Mouse (Mus musculus): ENCODE measurements at regions not wholly inside any gene's neighbourhood (a gene's known extent, or its start where the extent isn't known, plus 50 kb on each side); places are given as distances from the start of the nearest gene placed in this dataset.

DNA sequence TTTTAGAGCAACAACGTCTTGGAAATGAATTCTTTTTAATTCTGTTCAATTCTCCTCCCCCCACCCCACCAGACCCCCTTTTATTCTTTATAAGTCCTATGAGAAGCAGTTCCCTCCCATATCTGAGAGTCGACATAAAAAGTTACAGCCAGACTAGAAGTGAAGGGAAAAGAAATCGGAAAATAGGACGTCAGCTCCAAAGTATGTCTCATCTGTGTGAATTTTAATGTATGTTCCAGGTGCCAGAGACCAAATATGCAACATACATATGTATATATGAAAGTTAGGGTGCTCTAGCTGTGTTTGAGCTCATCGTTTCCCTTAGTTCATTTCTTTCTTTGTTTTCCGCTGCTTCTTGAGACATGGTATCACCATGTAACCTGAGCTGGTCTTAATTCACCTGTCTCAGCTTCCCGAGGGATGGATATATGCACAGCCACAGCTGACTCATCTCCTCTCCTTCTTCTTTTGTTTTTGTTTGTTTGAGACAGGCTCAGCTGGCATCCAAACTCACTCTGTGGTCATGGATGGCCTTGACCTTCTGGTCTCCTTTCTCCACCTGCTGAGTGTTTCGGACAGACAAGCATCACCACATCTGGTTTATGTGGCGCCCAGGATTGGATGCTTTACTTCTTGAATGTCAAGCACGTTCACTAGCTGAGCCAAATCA is 78.8 kb upstream of the Pias1 start:
- TF ChIP-seq MYOD1 (IDR thresholded peaks at IDR 0.05; ENCODE audit: control insufficient read depth in 1 of 3, insufficient read length in 2 of 3, low read depth in 2 of 3) (peak in 2 of 3 experiments; percentile 51 to 72), MYOG (IDR thresholded peaks at IDR 0.05; ENCODE audit: control insufficient read depth in 1 of 3, insufficient read depth in 1 of 3, insufficient read length in 2 of 3, low read depth in 2 of 3) (peak in 1 of 3 experiments; percentile 8), SRF (IDR thresholded peaks at IDR 0.05; ENCODE audit: control insufficient read depth, insufficient read length, low read depth) (no peak)
- no peak overlapping the region for H3ac ChIP-seq (ENCODE audit: control insufficient read depth, insufficient read length)
- H3K36me3 ChIP-seq (ENCODE audit: control insufficient read depth, insufficient read depth), result no peaks in the 10 kb centered on the region
- H3K4me2 ChIP-seq (ENCODE audit: low read depth), result no peak overlapping the region
- no peaks in the 10 kb centered on the region for H3K79me2 ChIP-seq (ENCODE audit: control insufficient read depth, insufficient read depth)
- no peaks in the 10 kb centered on the region for H3K27me3 ChIP-seq (ENCODE audit: control insufficient read depth, insufficient read depth, insufficient read length)
- no peak overlapping the region for H3K4me3 ChIP-seq

GRCm38 (mm10) chr9:63063525-63063924 is 75.8 kb upstream of the Pias1 start:
- H3K4me2 ChIP-seq (ENCODE audit: low read depth), result no peak overlapping the region
- TF ChIP-seq SRF (IDR thresholded peaks at IDR 0.05; ENCODE audit: control insufficient read depth, insufficient read length, low read depth) (no peak), MYOD1 (IDR thresholded peaks at IDR 0.05; ENCODE audit: control insufficient read depth in 1 of 3, insufficient read length in 2 of 3, low read depth in 2 of 3) (no peak), MYOG (IDR thresholded peaks at IDR 0.05; ENCODE audit: control insufficient read depth in 1 of 3, insufficient read depth in 1 of 3, insufficient read length in 2 of 3, low read depth in 2 of 3) (no peak), CEBPB (IDR thresholded peaks at IDR 0.05; ENCODE audit: insufficient read depth, poor library complexity, severe bottlenecking) (no peak), POLR2AphosphoS2 (IDR thresholded peaks at IDR 0.05; ENCODE audit: insufficient read length, low read depth) (no peak), POLR2A (IDR thresholded peaks at IDR 0.05; ENCODE audit: insufficient read length, low read depth) (no peak), REST (IDR thresholded peaks at IDR 0.05; ENCODE audit: insufficient read depth, insufficient read length) (no peak), MAX (IDR thresholded peaks at IDR 0.05; ENCODE audit: low read depth) (no peak), TCF3 (IDR thresholded peaks at IDR 0.05; ENCODE audit: insufficient read length, low read depth) (no peak), USF1 (IDR thresholded peaks at IDR 0.05; ENCODE audit: low read depth) (no peak), TCF12 (IDR thresholded peaks at IDR 0.05; ENCODE audit: insufficient read depth, poor library complexity, severe bottlenecking) (no peak), E2F4 (IDR thresholded peaks at IDR 0.05; ENCODE audit: insufficient read depth) (no peak)
- no peaks in the 10 kb centered on the region for H3K79me2 ChIP-seq (ENCODE audit: control insufficient read depth, insufficient read depth)
- no peaks in the 10 kb centered on the region for H3K27me3 ChIP-seq (ENCODE audit: control insufficient read depth, insufficient read depth, insufficient read length)
- H3ac ChIP-seq (ENCODE audit: control insufficient read depth, insufficient read length), result no peak overlapping the region
- H3K36me3 ChIP-seq (ENCODE audit: control insufficient read depth, insufficient read depth), result no peaks in the 10 kb centered on the region
- H3K4me3 ChIP-seq, result no peak overlapping the region

DNA sequence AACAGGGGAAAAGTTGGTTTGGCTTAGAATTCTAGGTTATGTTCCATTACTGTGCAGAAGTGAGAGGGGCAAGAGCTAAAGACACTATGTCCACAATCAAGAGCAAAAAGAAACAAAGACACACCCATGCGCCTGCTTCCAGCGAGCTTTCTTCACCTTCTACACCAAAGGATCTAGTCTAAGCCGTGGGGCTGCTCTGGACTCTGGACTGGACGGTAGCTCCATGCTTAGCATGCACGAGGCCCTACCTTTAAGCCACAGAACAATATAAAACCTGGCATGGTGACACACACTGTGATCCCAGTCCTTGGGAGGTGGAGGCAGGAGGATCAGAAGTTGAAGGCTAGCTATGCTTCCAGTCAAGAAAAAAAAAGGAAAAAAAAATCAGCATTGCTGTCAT is 73.0 kb upstream of the Pias1 start:
- TF ChIP-seq MYOD1 (IDR thresholded peaks at IDR 0.05; ENCODE audit: control insufficient read depth in 1 of 3, insufficient read length in 2 of 3, low read depth in 2 of 3) (no peak), TCF3 (IDR thresholded peaks at IDR 0.05; ENCODE audit: insufficient read length, low read depth) (no peak), TCF12 (IDR thresholded peaks at IDR 0.05; ENCODE audit: insufficient read depth, poor library complexity, severe bottlenecking) (no peak), REST (IDR thresholded peaks at IDR 0.05; ENCODE audit: insufficient read depth, insufficient read length) (no peak), USF1 (IDR thresholded peaks at IDR 0.05; ENCODE audit: low read depth) (no peak), MYOG (IDR thresholded peaks at IDR 0.05; ENCODE audit: control insufficient read depth in 1 of 3, insufficient read depth in 1 of 3, insufficient read length in 2 of 3, low read depth in 2 of 3) (no peak), MAX (IDR thresholded peaks at IDR 0.05; ENCODE audit: low read depth) (no peak)
- Histone ChIP-seq H3K79me2 (ENCODE audit: control insufficient read depth, insufficient read depth) (no peaks in the 10 kb centered on the region), H3K4me3 (no peak overlapping the region), H3K4me2 (ENCODE audit: low read depth) (no peak overlapping the region), H3ac (ENCODE audit: control insufficient read depth, insufficient read length) (no peak overlapping the region), H3K36me3 (ENCODE audit: control insufficient read depth, insufficient read depth) (no peaks in the 10 kb centered on the region), H3K27me3 (ENCODE audit: control insufficient read depth, insufficient read depth, insufficient read length) (no peaks in the 10 kb centered on the region)

DNA sequence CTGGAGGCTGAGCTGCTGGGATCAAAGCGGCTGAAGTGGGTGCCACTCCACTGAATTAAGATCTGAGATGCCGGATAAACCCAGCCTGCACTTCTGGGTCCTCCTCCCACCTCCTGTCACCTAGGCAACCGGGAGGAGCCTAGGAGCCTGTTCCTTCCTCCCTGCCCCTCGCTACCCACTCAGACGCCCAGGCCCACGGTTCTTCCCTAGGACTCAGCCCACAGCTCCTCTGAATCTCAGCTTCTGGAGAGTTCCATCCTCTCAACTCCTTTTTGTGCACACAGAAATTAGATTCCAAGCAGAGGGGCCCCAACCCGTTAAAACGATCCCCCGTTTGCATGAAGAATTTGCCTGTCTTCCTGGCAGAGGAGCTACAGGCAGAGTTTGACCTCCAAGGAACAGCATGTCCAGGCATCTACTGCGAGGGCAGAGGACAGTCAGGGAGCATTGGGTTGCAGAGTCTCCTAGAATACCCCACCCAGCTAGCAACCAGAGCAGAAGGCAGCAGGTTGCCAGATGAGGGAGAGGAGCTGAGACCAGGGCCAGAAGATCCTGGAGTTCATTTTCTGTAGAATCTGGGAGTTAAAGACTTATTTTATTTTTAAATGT is 71.6 kb upstream of the Pias1 start:
- H3K36me3 ChIP-seq (ENCODE audit: control insufficient read depth, insufficient read depth), result no peaks in the 10 kb centered on the region
- no peak for TF ChIP-seq TCF12 (IDR thresholded peaks at IDR 0.05; ENCODE audit: insufficient read depth, poor library complexity, severe bottlenecking)
- no peak for TF ChIP-seq MAX (IDR thresholded peaks at IDR 0.05; ENCODE audit: low read depth)
- TF ChIP-seq USF1 (IDR thresholded peaks at IDR 0.05; ENCODE audit: low read depth), result no peak
- peak overlapping the region; percentile 50 for H3K4me2 ChIP-seq (ENCODE audit: low read depth)
- H3K4me3 ChIP-seq, result no peak overlapping the region
- no peak overlapping the region for H3ac ChIP-seq (ENCODE audit: control insufficient read depth, insufficient read length)
- H3K27me3 ChIP-seq (ENCODE audit: control insufficient read depth, insufficient read depth, insufficient read length), result no peaks in the 10 kb centered on the region
- H3K79me2 ChIP-seq (ENCODE audit: control insufficient read depth, insufficient read depth), result no peaks in the 10 kb centered on the region

GRCm38 (mm10) chr9:63058506-63059233 is 70.9 kb upstream of the Pias1 start:
- Histone ChIP-seq H3K4me2 (ENCODE audit: low read depth) (peak overlapping the region; percentile 50), H3K36me3 (ENCODE audit: control insufficient read depth, insufficient read depth) (no peaks in the 10 kb centered on the region), H3K27me3 (ENCODE audit: control insufficient read depth, insufficient read depth, insufficient read length) (no peaks in the 10 kb centered on the region), H3ac (ENCODE audit: control insufficient read depth, insufficient read length) (no peak overlapping the region), H3K4me3 (no peak overlapping the region), H3K79me2 (ENCODE audit: control insufficient read depth, insufficient read depth) (no peaks in the 10 kb centered on the region)
- TF ChIP-seq MYOD1 (IDR thresholded peaks at IDR 0.05; ENCODE audit: control insufficient read depth in 1 of 3, insufficient read length in 2 of 3, low read depth in 2 of 3), result no peak
- TF ChIP-seq POLR2A (IDR thresholded peaks at IDR 0.05; ENCODE audit: insufficient read length, low read depth), result no peak
- no peak for TF ChIP-seq TCF12 (IDR thresholded peaks at IDR 0.05; ENCODE audit: insufficient read depth, poor library complexity, severe bottlenecking)
- no peak for TF ChIP-seq REST (IDR thresholded peaks at IDR 0.05; ENCODE audit: insufficient read depth, insufficient read length)
- TF ChIP-seq MYOG (IDR thresholded peaks at IDR 0.05; ENCODE audit: control insufficient read depth in 1 of 3, insufficient read depth in 1 of 3, insufficient read length in 2 of 3, low read depth in 2 of 3), result no peak
- no peak for TF ChIP-seq CEBPB (IDR thresholded peaks at IDR 0.05; ENCODE audit: insufficient read depth, poor library complexity, severe bottlenecking)
- no peak for TF ChIP-seq TCF3 (IDR thresholded peaks at IDR 0.05; ENCODE audit: insufficient read length, low read depth)
- TF ChIP-seq POLR2AphosphoS2 (IDR thresholded peaks at IDR 0.05; ENCODE audit: insufficient read length, low read depth), result no peak
- TF ChIP-seq USF1 (IDR thresholded peaks at IDR 0.05; ENCODE audit: low read depth), result no peak
- TF ChIP-seq MAX (IDR thresholded peaks at IDR 0.05; ENCODE audit: low read depth), result no peak
- TF ChIP-seq E2F4 (IDR thresholded peaks at IDR 0.05; ENCODE audit: insufficient read depth), result no peak
- TF ChIP-seq SRF (IDR thresholded peaks at IDR 0.05; ENCODE audit: control insufficient read depth, insufficient read length, low read depth), result no peak
